Mouse (Mus musculus): ENCODE data around the gene Actl6b. TPM values are rescaled to one million over a fixed set of nuclear protein-coding genes. Genes with fewer than 3 reads are reported as not detected.

The Actl6b gene
- total RNA-seq, 2 experiments from 2014 or later = 109 to 115 TPM

GRCm38 (mm10) chr5:137527413-137527812, 25.9 kb upstream of the Actl6b start:
- intact Hi-C loops (cut with DNase I) = no loop called here

DNA sequence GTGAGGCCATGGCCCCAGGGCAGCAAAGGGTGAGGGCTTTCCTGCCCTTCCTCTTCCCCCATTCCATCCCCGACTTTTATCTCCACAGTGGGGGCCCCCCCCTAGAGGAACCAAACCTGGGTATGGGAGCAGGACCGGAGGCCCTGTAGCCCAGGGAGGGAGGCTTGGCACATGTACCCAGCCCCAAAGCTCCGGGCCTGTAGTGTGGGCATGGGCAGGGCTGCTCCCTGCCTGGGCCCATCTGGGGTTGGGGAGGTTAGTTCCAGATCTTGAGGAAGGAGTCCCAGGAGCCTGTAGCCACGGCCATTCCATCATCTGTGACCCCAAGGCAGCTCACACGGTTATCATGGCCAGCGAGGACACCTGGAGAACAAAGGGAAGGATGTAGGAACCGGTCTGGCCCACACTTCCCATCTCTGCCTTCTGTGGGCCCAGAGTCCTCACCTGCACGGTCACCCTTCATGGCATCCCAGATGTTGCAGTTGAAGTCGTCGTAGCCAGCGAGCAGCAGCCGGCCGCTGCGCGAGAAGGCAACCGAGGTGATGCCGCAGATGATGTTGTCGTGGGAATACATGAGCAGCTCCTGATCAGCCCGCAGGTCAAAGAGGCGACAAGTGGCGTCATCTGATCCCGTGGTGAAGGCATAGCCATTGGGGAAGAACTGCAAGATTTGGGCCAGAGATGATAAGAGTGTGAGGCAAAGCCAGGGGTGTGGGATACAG, 24.9 kb upstream of the Actl6b start:
- no peak for DNase-seq (ENCODE audit: low spot score in 2 of 2)
- intact Hi-C loops (cut with DNase I) = no loop called here

More at GRCm38 (mm10) chr5:137527413-137527812, 25.9 kb upstream of the Actl6b start:
- no peak for DNase-seq (ENCODE audit: low spot score in 2 of 2)

DNA sequence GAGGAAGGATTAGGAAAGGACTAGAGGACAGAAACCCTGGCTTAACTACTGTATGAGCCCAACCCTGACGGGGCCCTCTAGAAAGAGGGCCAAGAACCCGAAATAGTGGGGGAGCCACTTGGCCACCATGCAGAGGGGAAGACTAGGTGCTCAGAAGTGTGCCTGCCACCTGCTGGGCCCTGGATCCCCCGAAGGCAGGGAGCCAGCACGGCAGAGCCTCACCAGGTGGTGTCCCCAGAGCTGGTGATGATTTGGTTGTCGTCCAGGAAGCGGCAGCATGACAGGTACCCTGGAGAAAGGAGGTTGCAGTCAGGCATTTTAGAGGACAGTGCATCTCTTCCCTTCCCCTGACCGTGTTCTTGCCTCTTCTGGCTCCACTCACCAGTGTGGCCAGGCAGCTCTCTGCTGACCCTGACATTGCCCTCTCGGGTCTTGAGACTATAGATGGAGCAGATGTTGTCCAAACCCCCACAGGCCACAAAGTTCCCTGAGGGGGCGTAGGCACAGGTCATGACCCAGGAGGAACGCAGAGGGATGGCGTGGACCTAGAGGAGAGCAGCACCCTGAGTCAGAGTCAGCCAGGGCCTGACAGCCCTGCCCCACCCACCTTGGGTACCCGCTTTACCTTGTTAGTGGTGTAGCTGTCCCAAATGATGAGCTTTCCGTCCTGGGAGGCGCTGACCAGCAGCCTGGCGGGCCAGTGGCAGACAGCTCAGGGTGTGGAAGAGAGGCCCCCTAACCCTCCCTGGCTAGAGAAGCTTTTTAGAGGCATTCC, 23.9 kb upstream of the Actl6b start:
- DNase-seq (ENCODE audit: low spot score in 2 of 2) = no peak
- intact Hi-C loops (cut with DNase I) = no loop called here

- DNase-seq (ENCODE audit: low spot score in 2 of 2) = no peak
- intact Hi-C loops (cut with DNase I) = loop anchor here (2.0 to 5.0 kb wide), 4 partner anchors 19 to 217 kb away; partner anchors contain the start of genes Mospd3 and Tsc22d4
These were observed 23.2 kb upstream of the Actl6b start for GRCm38 (mm10) chr5:137530075-137530474.

- DNase-seq (ENCODE audit: low spot score in 2 of 2) = peak; percentile 72 to 82
These were observed 22.5 kb upstream of the Actl6b start for GRCm38 (mm10) chr5:137530588-137531413.

GRCm38 (mm10) chr5:137531414-137532130, 21.7 kb upstream of the Actl6b start:
- intact Hi-C loops (cut with DNase I) = loop anchor here (2.0 to 5.0 kb wide), 6 partner anchors 21 to 216 kb away; partner anchors contain the start of genes Actl6b, Mospd3, Pop7 and Tsc22d4
- peak in 1 of 2 experiments; percentile 82 for DNase-seq (ENCODE audit: low spot score in 2 of 2)

More at GRCm38 (mm10) chr5:137530588-137531413, 22.5 kb upstream of the Actl6b start:
- intact Hi-C loops (cut with DNase I) = loop anchor here (2.0 to 5.0 kb wide), 4 partner anchors 20 to 216 kb away; partner anchors contain the start of genes Mospd3 and Tsc22d4

- DNase-seq (ENCODE audit: low spot score in 2 of 2) = peak; percentile 42 to 46
- intact Hi-C loops (cut with DNase I) = loop anchor here (2.0 to 5.0 kb wide), 5 partner anchors 21 to 215 kb away; partner anchors contain the start of genes Actl6b, Mospd3, Pop7 and Tsc22d4
These were observed 21.0 kb upstream of the Actl6b start for GRCm38 (mm10) chr5:137532131-137532807.

DNA sequence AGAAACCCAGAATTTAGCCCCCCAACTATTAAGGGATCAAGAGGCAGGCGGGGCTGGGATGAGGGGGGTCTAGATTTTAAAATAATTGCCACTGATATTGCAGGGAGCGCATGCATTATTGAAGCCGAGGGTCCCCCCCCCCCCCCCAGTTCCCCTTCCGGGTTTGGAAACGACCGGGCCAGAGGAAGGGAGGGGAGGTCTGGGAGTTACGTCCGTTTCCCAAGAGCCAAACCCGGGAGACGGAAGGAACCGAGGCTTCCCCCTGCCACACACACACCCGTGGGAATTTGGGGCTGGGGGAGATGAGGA, 20.6 kb upstream of the Actl6b start:
- DNase-seq (ENCODE audit: low spot score in 2 of 2) = no peak
- intact Hi-C loops (cut with DNase I) = loop anchor here (2.0 to 5.0 kb wide), 5 partner anchors 20 to 215 kb away; partner anchors contain the start of genes Actl6b, Mospd3, Pop7 and Tsc22d4

GRCm38 (mm10) chr5:137533117-137533827, 20.0 kb upstream of the Actl6b start, which contains the start of the genes Epo and Gnb2:
Gene Epo (minus strand): TSS chr5:137533242.
Gene Gnb2 (minus strand): TSS chr5:137533510.
- intact Hi-C loops (cut with DNase I) = loop anchor here (2.0 to 5.0 kb wide), 5 partner anchors 20 to 214 kb away; partner anchors contain the start of genes Actl6b, Mospd3, Pop7 and Tsc22d4
- peak; percentile 95 to 96 for DNase-seq (ENCODE audit: low spot score in 2 of 2)

GRCm38 (mm10) chr5:137534762-137535161, 18.6 kb upstream of the Actl6b start:
- intact Hi-C loops (cut with DNase I) = loop anchor here (5.0 kb wide), 3 partner anchors 48 to 213 kb away; partner anchors contain the start of genes Mospd3 and Tsc22d4
- DNase-seq (ENCODE audit: low spot score in 2 of 2) = no peak

GRCm38 (mm10) chr5:137535318-137535717, 18.0 kb upstream of the Actl6b start:
- DNase-seq (ENCODE audit: low spot score in 2 of 2) = no peak
- intact Hi-C loops (cut with DNase I) = no loop called here

DNA sequence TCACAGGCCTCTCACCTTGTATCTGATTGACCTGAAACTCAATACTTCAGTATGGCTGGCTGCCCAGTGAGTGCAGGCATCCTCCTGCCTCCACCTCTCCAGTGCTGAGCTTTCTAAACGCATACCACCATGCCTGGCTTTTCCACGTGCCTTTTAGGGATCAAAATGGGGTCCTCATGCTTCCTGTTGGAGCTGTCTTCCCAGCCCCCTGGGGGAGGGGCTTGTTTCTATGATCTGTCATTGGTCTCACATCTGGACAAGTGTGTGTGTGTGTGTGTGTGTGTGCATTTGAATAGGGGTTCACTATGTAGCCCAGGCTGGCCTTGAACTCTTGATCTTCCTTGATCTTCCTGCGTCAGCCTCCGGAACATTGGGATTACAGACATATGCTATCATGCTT, 15.9 kb upstream of the Actl6b start:
- DNase-seq (ENCODE audit: low spot score in 2 of 2) = no peak
- intact Hi-C loops (cut with DNase I) = no loop called here

GRCm38 (mm10) chr5:137539291-137539801, 14.0 kb upstream of the Actl6b start:
- DNase-seq (ENCODE audit: low spot score in 2 of 2) = no peak
- intact Hi-C loops (cut with DNase I) = no loop called here

GRCm38 (mm10) chr5:137540991-137541390, 12.3 kb upstream of the Actl6b start:
- no peak for DNase-seq (ENCODE audit: low spot score in 2 of 2)
- intact Hi-C loops (cut with DNase I) = no loop called here

GRCm38 (mm10) chr5:137541768-137542540, 11.4 kb upstream of the Actl6b start:
- no peak for DNase-seq (ENCODE audit: low spot score in 2 of 2)
- intact Hi-C loops (cut with DNase I) = no loop called here

GRCm38 (mm10) chr5:137544926-137545325, 8.4 kb upstream of the Actl6b start:
- no peak for DNase-seq (ENCODE audit: low spot score in 2 of 2)
- intact Hi-C loops (cut with DNase I) = no loop called here

GRCm38 (mm10) chr5:137545596-137545995, 7.7 kb upstream of the Actl6b start:
- intact Hi-C loops (cut with DNase I) = no loop called here
- DNase-seq (ENCODE audit: low spot score in 2 of 2) = no peak

Data from left cerebral cortex, postnatal 36 days (tissue).